Mouse (Mus musculus): ENCODE measurements at regions not wholly inside any gene's neighbourhood (a gene's known extent, or its start where the extent isn't known, plus 50 kb on each side); places are given as distances from the start of the nearest gene placed in this dataset.

- TF ChIP-seq GATA4 (IDR thresholded peaks at IDR 0.05; ENCODE audit: insufficient replicate concordance, low read length): no peak
Measured at GRCm38 (mm10) chr14:25354288-25354850, 104.6 kb upstream of the Zmiz1 start.

- no peak for TF ChIP-seq GATA4 (IDR thresholded peaks at IDR 0.05; ENCODE audit: insufficient replicate concordance, low read length)
Measured at GRCm38 (mm10) chr14:25357805-25358204, 101.2 kb upstream of the Zmiz1 start.

GRCm38 (mm10) chr14:25359824-25360294 lies 99.1 kb upstream of the Zmiz1 start:
- no peak for TF ChIP-seq GATA4 (IDR thresholded peaks at IDR 0.05; ENCODE audit: insufficient replicate concordance, low read length)

GRCm38 (mm10) chr14:25360726-25361125 lies 98.3 kb upstream of the Zmiz1 start:
- TF ChIP-seq GATA4 (IDR thresholded peaks at IDR 0.05; ENCODE audit: insufficient replicate concordance, low read length): no peak

GRCm38 (mm10) chr14:25361129-25361528 lies 97.9 kb upstream of the Zmiz1 start:
- no peak for TF ChIP-seq GATA4 (IDR thresholded peaks at IDR 0.05; ENCODE audit: insufficient replicate concordance, low read length)

GRCm38 (mm10) chr14:25362771-25363170 lies 96.2 kb upstream of the Zmiz1 start:
- TF ChIP-seq GATA4 (IDR thresholded peaks at IDR 0.05; ENCODE audit: insufficient replicate concordance, low read length): no peak

- peak; percentile 24; the same call in 1 of the 2 replicates for TF ChIP-seq GATA4 (IDR thresholded peaks at IDR 0.05; ENCODE audit: insufficient replicate concordance, low read length)
Measured at GRCm38 (mm10) chr14:25365226-25365800, 93.7 kb upstream of the Zmiz1 start.

- no peak for TF ChIP-seq GATA4 (IDR thresholded peaks at IDR 0.05; ENCODE audit: insufficient replicate concordance, low read length)
Measured at GRCm38 (mm10) chr14:25366009-25366408, 93.0 kb upstream of the Zmiz1 start.

GRCm38 (mm10) chr14:25370306-25371020 lies 88.5 kb upstream of the Zmiz1 start:
- TF ChIP-seq GATA4 (IDR thresholded peaks at IDR 0.05; ENCODE audit: insufficient replicate concordance, low read length): no peak

GRCm38 (mm10) chr14:25371021-25371400 lies 88.0 kb upstream of the Zmiz1 start:
- no peak for TF ChIP-seq GATA4 (IDR thresholded peaks at IDR 0.05; ENCODE audit: insufficient replicate concordance, low read length)

- TF ChIP-seq GATA4 (IDR thresholded peaks at IDR 0.05; ENCODE audit: insufficient replicate concordance, low read length): no peak
Measured at GRCm38 (mm10) chr14:25371661-25372060, 87.3 kb upstream of the Zmiz1 start.

- no peak for TF ChIP-seq GATA4 (IDR thresholded peaks at IDR 0.05; ENCODE audit: insufficient replicate concordance, low read length)
Measured at GRCm38 (mm10) chr14:25372581-25372980, 86.4 kb upstream of the Zmiz1 start.

GRCm38 (mm10) chr14:25373167-25373566 lies 85.8 kb upstream of the Zmiz1 start:
- TF ChIP-seq GATA4 (IDR thresholded peaks at IDR 0.05; ENCODE audit: insufficient replicate concordance, low read length): no peak

- TF ChIP-seq GATA4 (IDR thresholded peaks at IDR 0.05; ENCODE audit: insufficient replicate concordance, low read length): no peak
Measured at GRCm38 (mm10) chr14:25375001-25375400, 84.0 kb upstream of the Zmiz1 start.

GRCm38 (mm10) chr14:25377091-25377490 lies 81.9 kb upstream of the Zmiz1 start:
- no peak for TF ChIP-seq GATA4 (IDR thresholded peaks at IDR 0.05; ENCODE audit: insufficient replicate concordance, low read length)

GRCm38 (mm10) chr14:25377554-25377899 lies 81.5 kb upstream of the Zmiz1 start:
- TF ChIP-seq GATA4 (IDR thresholded peaks at IDR 0.05; ENCODE audit: insufficient replicate concordance, low read length): no peak
